In genomic region chr15:84922884-84923507, GRCm38 (mm10) we compare ENCODE assay signal across 8 mouse cellular contexts. TPM values are rescaled to one million over a fixed set of nuclear protein-coding genes. Genes with fewer than 3 reads are reported as not detected.
A peak's percentile ranks its signal among the peaks of the same experiment; 100 is the strongest.
DNase-seq lines count a peak whose midpoint lies in the region; ATAC-seq and TF ChIP-seq lines count a peak whose summit lies in the region.

Gene Nup50 (plus strand): TSS chr15:84923411.

- peak within 1 kb of the TSS; percentile 93 for H3K27ac ChIP-seq in heart, embryonic 12.5 days (ENCODE audit: poor library complexity, severe bottlenecking)
- peak within 1 kb of the TSS; percentile 92 for H3K27ac ChIP-seq in kidney, postnatal 0 days
- H3K27ac ChIP-seq in liver, embryonic 11.5 days (ENCODE audit: low read depth, low read length), result peak within 1 kb of the TSS; percentile 90
- H3K27ac ChIP-seq in stomach, embryonic 14.5 days (ENCODE audit: low read length), result peak within 1 kb of the TSS; percentile 98

- peak; percentile 88 for ATAC-seq in erythroid progenitor cell, adult 5-6 weeks (replicated peaks; ENCODE audit: low FRiP score, poor library complexity, severe bottlenecking)
- peak; percentile 93 for ATAC-seq in heart, embryonic 12.5 days (ENCODE audit: insufficient number of reproducible peaks, low FRiP score)
- ATAC-seq in kidney, postnatal 0 days (replicated peaks; ENCODE audit: low FRiP score, low read depth), result peak; percentile 88
- peak; percentile 92 for ATAC-seq in liver, embryonic 11.5 days (replicated peaks; ENCODE audit: low FRiP score)
- ATAC-seq in stomach, embryonic 14.5 days (ENCODE audit: insufficient number of reproducible peaks, insufficient read depth, low FRiP score, low read depth), result peak; percentile 90

- peaks cover 21% of the 10 kb centered on the region for H3K4me1 ChIP-seq in heart, embryonic 12.5 days (replicated peaks)
- H3K4me1 ChIP-seq in kidney, postnatal 0 days (replicated peaks; ENCODE audit: insufficient read depth, low read length), result 0 out of 2 replicates have a peak, but pooled peaks cover 9% of the 10 kb centered on the region
- peaks cover 15% of the 10 kb centered on the region for H3K4me1 ChIP-seq in liver, embryonic 11.5 days (replicated peaks; ENCODE audit: control insufficient read depth, insufficient read depth, low read length)
- peaks cover 15% of the 10 kb centered on the region; the same call in 1 of the 2 replicates for H3K4me1 ChIP-seq in stomach, embryonic 14.5 days (ENCODE audit: control insufficient read depth, insufficient read depth, low read length)

- H3K27me3 ChIP-seq in heart, embryonic 12.5 days (replicated peaks), result no peaks in the 10 kb centered on the region
- H3K27me3 ChIP-seq in kidney, postnatal 0 days (ENCODE audit: insufficient read depth, low read length), result no peaks in the 10 kb centered on the region
- H3K27me3 ChIP-seq in liver, embryonic 11.5 days (replicated peaks; ENCODE audit: control insufficient read depth, insufficient read depth, low read length), result no peaks in the 10 kb centered on the region
- no peaks in the 10 kb centered on the region for H3K27me3 ChIP-seq in stomach, embryonic 14.5 days (ENCODE audit: control insufficient read depth, insufficient read depth, low read length)

- peak; percentile 99 for DNase-seq in CD4-positive helper T cell, adult 2 months (ENCODE audit: low read depth, low spot score)
- peak; percentile 97 for DNase-seq in brain, embryonic 18.5 days (ENCODE audit: low read depth, low spot score)
- DNase-seq in kidney, postnatal 0 days (ENCODE audit: low spot score), result peak; percentile 99
- DNase-seq in liver, embryonic 11.5 days (ENCODE audit: low spot score), result peak; percentile 99
- DNase-seq in naive thymus-derived CD4-positive, alpha-beta T cell, adult 2 months (ENCODE audit: low read depth), result peak; percentile 100

- under 1% methylated on average over 60 of the region's 60 CpGs for WGBS in heart, embryonic 12.5 days
- under 1% methylated on average over 58 of the region's 60 CpGs for WGBS in kidney, postnatal 0 days
- 0% methylated on average over 60 of the region's 60 CpGs for WGBS in liver, embryonic 11.5 days
- under 1% methylated on average over 60 of the region's 60 CpGs for WGBS in stomach, embryonic 14.5 days

- TF ChIP-seq CTCF in kidney, postnatal 0 days (IDR thresholded peaks at IDR 0.05; ENCODE audit: low read depth), result no peak

- peak within 1 kb of the TSS; percentile 81 for H3K4me2 ChIP-seq in heart, embryonic 12.5 days
- H3K4me2 ChIP-seq in kidney, postnatal 0 days (ENCODE audit: low read length), result peak within 1 kb of the TSS; percentile 77
- H3K4me2 ChIP-seq in liver, embryonic 11.5 days, result peak within 1 kb of the TSS; percentile 81
- peak within 1 kb of the TSS; percentile 85 for H3K4me2 ChIP-seq in stomach, embryonic 14.5 days (replicated peaks; ENCODE audit: low read depth, low read length)

- H3K36me3 ChIP-seq in heart, embryonic 12.5 days, result peaks cover 8% of the 10 kb centered on the region
- 0 out of 2 replicates have a peak, but pooled peaks cover 5% of the 10 kb centered on the region for H3K36me3 ChIP-seq in kidney, postnatal 0 days (ENCODE audit: insufficient read depth, low read length)
- H3K36me3 ChIP-seq in liver, embryonic 11.5 days (ENCODE audit: control insufficient read depth, insufficient read depth, low read length), result peaks cover 5% of the 10 kb centered on the region
- peaks cover 9% of the 10 kb centered on the region for H3K36me3 ChIP-seq in stomach, embryonic 14.5 days (ENCODE audit: control insufficient read depth, insufficient read depth, low read length)

- H3K9ac ChIP-seq in heart, embryonic 12.5 days, result peak within 1 kb of the TSS; percentile 99
- peak within 1 kb of the TSS; percentile 96 for H3K9ac ChIP-seq in kidney, postnatal 0 days (ENCODE audit: low read depth, low read length)
- peak within 1 kb of the TSS; percentile 99 for H3K9ac ChIP-seq in liver, embryonic 11.5 days (ENCODE audit: low read depth, low read length)
- peak within 1 kb of the TSS; percentile 96 for H3K9ac ChIP-seq in stomach, embryonic 14.5 days (replicated peaks; ENCODE audit: low read depth, low read length)

- H3K9me3 ChIP-seq in heart, embryonic 12.5 days (replicated peaks), result no peaks in the 10 kb centered on the region
- no peaks in the 10 kb centered on the region for H3K9me3 ChIP-seq in kidney, postnatal 0 days (replicated peaks; ENCODE audit: low read length)
- H3K9me3 ChIP-seq in liver, embryonic 11.5 days (ENCODE audit: control insufficient read depth, low read length), result no peaks in the 10 kb centered on the region
- H3K9me3 ChIP-seq in stomach, embryonic 14.5 days (ENCODE audit: control insufficient read depth, low read depth, low read length), result no peaks in the 10 kb centered on the region

- peak within 1 kb of the TSS; percentile 96 for H3K4me3 ChIP-seq in heart, embryonic 12.5 days
- peak within 1 kb of the TSS; percentile 82 for H3K4me3 ChIP-seq in kidney, postnatal 0 days (replicated peaks; ENCODE audit: low read depth, low read length)
- peak within 1 kb of the TSS; percentile 96 for H3K4me3 ChIP-seq in liver, embryonic 11.5 days (ENCODE audit: low read depth, low read length)
- H3K4me3 ChIP-seq in stomach, embryonic 14.5 days (ENCODE audit: low read depth, low read length), result peak within 1 kb of the TSS; percentile 98

RNA-seq across cellular contexts. Expression of gene Nup50, which starts in this region (rescaled TPM):
- total RNA-seq in erythroid progenitor cell, adult 5-6 weeks (2015; ENCODE audit: low replicate concordance), result 47.8 and 55.1 TPM in 2 replicates
- total RNA-seq in erythroid progenitor cell, adult 5-6 weeks (2017; ENCODE audit: low replicate concordance), result 71.5 and 99.2 TPM in 2 replicates
- 31.2 and 32.3 TPM in 2 replicates for polyA plus RNA-seq in heart, embryonic 12.5 days (2016; fragmentation: Nextera tagmentation; extraction: Ambion mirVana)
- polyA plus RNA-seq in kidney, postnatal 0 days (2015; fragmentation: Nextera tagmentation; extraction: Ambion mirVana), result 22.4 and 26.3 TPM in 2 replicates
- 56.7 and 57.3 TPM in 2 replicates for polyA plus RNA-seq in liver, embryonic 11.5 days (2014; fragmentation: Nextera tagmentation; extraction: Ambion mirVana)
- polyA plus RNA-seq in stomach, embryonic 14.5 days (2014; fragmentation: Nextera tagmentation; extraction: Ambion mirVana), result 40.5 and 44.2 TPM in 2 replicates

Comparison
In these comparisons a context has a peak if more than half of its experiments do, and no peak if none do; other contexts are left out.
1. Peak in every context shown above with its lines: DNase-seq, ATAC-seq, H3K4me3 ChIP-seq and H3K27ac ChIP-seq.